ENCODE assay signal across 16 mouse cellular contexts in the genomic region with DNA sequence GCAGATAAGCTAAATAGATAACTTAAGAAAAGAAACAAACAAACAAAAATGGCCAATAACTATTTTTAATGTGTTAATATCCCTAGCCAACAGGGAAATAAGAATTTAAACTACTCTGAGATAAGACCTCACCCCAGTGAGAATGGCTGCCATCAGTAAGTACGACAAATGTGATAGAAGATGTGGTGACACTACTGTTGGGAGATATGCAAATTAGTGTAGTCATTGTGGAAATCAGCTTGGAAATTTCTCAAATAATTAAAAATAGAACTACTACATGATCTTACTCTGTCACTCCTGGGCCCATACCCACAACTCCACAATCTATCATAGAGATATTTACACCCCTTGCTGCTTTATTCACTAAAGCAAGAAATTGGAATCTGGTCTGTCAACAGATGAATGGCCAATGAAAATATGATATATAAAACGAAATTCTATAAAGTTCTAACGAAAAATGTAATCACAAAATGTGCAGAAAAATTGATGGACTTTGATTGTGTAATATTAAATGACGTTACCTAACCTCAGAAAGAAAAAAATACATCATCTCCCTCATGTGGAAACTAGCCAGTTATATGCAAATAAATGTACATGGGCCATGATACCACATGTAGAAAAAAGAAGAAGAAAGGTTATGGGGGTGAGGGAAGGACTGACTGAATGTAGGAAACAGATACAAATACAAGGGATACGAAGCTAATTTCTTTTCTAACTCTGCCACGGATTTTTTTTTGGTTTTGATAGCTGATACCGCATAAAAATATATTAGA.
"Had no signal": no experiment of that assay in that cellular context is flagged by ENCODE, and none has a peak within 500 bp of the region (broad histone marks: within the 10 kb centered on the region; RNA-seq: fewer than 3 reads in every experiment).

No protein-coding gene starts in this region.

- DNase-seq: lung, adult 18-20 months; lung, embryonic 14.5 days; lung, postnatal 10 days; lung, postnatal 36 days; right cerebral cortex, postnatal 14 days; thymus, adult 2 months; thymus, postnatal 25 days had no signal

- H3K27me3 ChIP-seq: liver, embryonic 12.5 days; midbrain, embryonic 13.5 days; midbrain, embryonic 15.5 days; neural tube, embryonic 13.5 days; neural tube, embryonic 15.5 days had no signal

- ATAC-seq: liver, embryonic 12.5 days; midbrain, embryonic 13.5 days; midbrain, embryonic 15.5 days had no signal

- H3K9me3 ChIP-seq: liver, embryonic 12.5 days; midbrain, embryonic 13.5 days; midbrain, embryonic 15.5 days; neural tube, embryonic 13.5 days; neural tube, embryonic 15.5 days had no signal

- H3K4me1 ChIP-seq: midbrain, embryonic 15.5 days; neural tube, embryonic 15.5 days had no signal

- H3K27ac ChIP-seq: liver, embryonic 12.5 days; liver, embryonic 14.5 days; macrophage; midbrain, embryonic 13.5 days; midbrain, embryonic 15.5 days; neural tube, embryonic 13.5 days; neural tube, embryonic 15.5 days had no signal

- H3K9ac ChIP-seq: liver, embryonic 12.5 days; liver, embryonic 14.5 days; lung, embryonic 14.5 days; midbrain, embryonic 13.5 days; midbrain, embryonic 15.5 days; neural tube, embryonic 13.5 days; neural tube, embryonic 15.5 days had no signal

- H3K36me3 ChIP-seq: liver, embryonic 12.5 days; midbrain, embryonic 13.5 days; midbrain, embryonic 15.5 days; neural tube, embryonic 13.5 days; neural tube, embryonic 15.5 days had no signal

- H3K4me3 ChIP-seq: liver, embryonic 12.5 days; midbrain, embryonic 13.5 days; midbrain, embryonic 15.5 days; myocyte; neural tube, embryonic 13.5 days; neural tube, embryonic 15.5 days had no signal

- H3K4me2 ChIP-seq: liver, embryonic 12.5 days; lung, embryonic 14.5 days; midbrain, embryonic 11.5 days; midbrain, embryonic 13.5 days; midbrain, embryonic 15.5 days; neural tube, embryonic 13.5 days; neural tube, embryonic 15.5 days had no signal
